Mouse (Mus musculus) layer of hippocampus, adult 9-10 months (tissue): ENCODE data around the gene St6galnac3.
"Not testable (repeated sequence)": the region's sequence is repeated elsewhere in the genome, so short reads cannot be mapped to it uniquely, and the experiment has no call there.

ENCODE experiments used
- DNase-seq: peaks from one replicate; pipeline ENCODE4 v3.0.0; 2022; ENCODE audit warnings: low spot score

Gene St6galnac3

DNA sequence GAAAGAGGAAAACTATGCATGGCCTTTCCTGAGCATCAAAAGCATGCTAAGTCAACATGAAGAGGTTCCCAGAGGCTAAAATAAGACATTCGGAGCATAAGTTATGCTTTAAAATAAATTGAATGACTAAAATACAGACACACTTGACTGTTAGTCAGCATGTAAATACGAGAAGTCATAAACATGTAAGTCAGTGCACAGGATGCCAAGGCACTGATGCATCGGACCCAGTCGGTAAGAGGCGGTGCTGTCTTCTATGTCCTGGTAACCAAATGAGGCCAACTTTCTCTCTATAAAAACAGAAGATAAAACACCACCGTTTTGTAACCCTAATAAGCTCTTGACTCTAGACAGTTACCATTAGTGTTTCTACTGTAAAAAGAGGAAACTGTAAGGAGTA, 317.3 kb downstream of the St6galnac3 start:
- DNase-seq: no peak

DNA sequence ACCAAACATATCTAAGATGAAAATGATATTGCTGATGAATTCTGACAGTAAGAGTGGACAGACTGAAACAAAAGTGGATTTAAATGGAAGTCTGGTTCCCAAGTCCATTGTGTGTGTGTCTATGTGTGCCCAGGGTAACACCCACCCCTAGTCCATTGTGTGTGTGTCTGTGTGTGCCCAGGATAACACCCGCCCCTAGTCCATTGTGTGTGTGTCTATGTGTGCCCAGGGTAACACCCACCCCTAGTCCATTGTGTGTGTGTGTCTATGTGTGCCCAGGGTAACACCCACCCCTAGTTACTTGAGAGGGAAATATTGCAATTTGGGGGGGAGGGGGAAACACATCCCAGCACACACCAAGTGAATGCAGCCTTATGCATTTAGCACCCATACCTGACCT, 318.1 kb downstream of the St6galnac3 start:
- no peak for DNase-seq

DNA sequence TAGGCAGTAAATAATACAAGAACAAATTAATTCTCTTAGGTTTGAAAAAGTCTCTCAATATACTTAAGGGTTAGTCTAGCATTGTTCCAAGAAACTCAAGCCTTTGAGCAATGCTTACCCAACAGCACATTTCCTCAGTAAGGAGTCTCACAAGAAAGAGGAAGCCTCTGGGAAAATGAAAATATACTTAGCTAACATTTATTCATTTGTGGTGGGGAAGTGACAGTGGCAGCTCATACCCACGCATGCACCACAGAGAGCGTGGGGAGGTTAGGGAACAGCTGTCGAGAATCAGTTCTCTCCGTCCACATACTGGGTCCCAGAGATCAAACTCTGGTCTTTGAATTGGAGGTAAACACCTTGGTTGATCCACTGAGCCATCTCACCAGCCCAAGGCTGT, 318.8 kb downstream of the St6galnac3 start:
- no peak for DNase-seq

DNA sequence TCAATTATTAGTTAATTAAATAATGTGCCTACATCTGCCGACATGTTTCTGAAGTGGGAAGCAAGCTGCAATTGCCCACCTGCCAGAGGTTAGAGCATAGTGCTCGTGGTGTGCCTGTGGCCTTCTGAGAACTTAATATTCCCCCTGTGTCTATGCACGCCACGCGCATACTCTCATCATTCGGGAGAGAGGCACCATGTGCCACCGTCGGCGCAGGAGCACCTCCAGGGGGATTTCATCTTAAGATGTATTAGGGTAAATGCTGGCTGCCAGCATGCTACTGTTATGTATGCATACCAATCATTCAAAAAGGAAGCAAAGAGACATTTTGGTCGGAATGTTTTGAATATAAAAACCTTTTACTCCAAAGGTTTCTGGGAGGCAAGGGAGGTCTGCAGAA, 319.3 kb downstream of the St6galnac3 start:
- no peak for DNase-seq

DNA sequence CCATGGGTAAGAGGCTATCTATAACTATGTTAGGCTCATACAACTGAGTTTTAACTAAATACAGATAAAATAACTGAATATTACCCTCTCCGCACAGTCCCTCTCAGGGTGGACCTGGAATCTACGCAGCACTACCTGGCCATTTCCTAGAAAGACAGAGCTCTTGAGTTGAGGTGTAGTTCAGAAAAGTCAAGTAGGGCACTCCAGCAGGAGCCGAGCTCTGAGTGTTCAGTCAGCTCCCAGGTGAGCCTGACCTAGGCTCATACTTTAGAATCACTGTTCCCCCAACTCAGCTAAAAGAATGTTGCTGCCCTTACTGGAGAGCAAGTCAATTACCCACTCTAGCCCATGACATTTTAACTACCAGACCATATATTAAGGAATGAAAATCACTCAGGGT, 324.7 kb downstream of the St6galnac3 start:
- no peak for DNase-seq

DNA sequence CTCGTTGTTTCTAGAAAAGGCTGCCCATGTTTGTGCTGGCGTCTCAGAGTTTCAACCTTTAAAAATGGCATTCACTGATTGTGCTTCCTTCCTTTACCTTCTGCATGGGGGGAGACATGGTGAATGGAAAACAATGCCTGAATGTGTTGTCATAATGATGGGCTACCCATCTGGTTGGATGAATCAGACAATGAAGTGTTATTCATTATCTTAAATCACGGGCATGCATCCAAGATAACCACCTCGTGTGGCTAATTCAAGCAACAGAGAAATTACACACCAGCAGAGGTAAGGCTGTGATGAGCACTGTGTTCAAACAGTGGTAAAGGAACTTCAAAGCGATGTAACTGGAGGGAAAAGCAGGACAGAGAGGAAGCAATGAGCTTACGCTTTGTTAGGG, 325.4 kb downstream of the St6galnac3 start:
- DNase-seq: no peak

DNA sequence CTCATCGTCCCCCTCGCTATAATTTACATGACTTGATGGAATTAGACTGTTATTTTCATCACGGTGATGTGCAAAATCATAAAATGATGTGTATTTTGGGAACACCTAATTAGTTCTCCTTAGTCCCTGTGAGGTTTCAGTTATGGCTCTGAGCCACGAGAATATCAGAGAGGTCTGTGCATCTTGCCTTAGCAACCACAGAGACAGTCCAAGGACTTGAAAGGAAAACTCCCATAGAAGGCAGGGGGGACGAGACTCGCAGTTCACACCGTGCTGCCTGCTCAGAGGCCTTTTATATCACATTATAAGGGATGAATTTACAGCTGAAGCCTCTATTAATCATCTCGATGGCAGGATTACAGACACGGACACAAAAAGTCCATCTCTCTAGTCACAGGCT, 327.2 kb downstream of the St6galnac3 start:
- DNase-seq: no peak

DNA sequence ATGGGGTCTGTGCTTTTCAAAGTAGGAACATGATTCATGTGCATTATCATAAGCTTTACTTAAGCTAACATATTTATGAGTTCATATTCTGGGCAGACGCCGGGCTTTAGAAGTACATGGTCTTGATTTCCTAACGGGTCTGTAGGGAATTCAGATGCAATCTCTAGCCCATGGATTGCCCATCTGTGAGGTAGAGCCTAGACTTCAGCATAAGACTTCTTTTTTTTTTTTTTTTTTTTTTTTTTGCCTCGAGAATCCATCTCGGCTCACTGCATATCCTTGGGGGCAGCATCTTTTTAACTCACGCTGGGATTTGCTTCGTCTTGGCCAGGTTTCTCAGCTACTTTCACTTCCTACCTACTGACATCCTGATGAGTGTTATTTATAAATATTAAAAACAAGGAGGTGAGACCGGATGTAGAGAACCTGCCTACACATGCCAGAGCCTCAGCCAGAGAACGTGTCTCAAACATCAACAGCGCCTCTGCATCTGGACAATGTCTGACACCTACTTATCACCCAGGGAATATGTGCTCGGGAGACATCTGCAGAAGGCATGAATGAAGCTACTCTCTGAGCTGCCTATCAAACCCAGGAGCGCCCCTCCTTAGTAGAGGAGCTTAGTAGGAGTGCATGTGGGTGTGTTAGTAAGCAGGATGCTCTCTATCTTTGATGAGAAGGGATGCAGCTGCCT, 328.5 kb downstream of the St6galnac3 start:
- DNase-seq: no peak

DNA sequence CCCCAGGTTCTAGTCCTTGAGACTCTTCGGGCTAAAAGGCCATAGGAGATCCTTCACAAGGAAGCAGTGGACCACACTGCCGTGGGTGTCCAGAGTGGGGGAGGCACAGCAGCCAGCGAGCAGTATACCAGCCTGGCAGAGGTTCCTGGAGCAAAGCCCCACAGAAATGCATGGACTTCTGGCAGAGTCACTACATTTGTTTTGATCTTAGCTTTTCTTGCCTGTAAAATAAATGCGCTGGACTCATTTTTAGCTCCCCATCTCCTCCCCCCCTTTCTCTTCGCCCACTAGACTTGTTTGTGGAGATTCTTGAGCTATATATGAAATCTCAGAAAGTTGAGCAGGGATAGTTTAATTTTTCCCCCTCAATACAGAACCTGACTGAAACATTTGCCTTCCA, 329.6 kb downstream of the St6galnac3 start:
- DNase-seq: no peak

DNA sequence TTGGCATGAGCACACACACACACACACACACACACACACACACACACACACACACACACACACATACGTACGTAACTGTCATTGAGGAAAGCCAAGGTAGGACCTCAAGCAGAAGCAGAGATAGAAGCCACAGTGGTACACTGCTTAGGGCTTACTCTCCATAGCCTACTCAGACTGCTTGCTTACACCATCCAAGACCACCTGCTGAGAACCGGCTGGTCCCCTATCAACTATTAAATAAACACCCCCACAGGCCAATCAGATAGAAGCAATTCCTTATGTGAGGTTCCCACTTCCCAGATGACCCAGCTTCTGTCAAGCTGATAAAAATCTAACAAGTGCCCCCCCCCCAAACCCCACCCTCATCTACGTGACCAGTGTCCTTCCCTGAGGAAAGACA, 330.2 kb downstream of the St6galnac3 start:
- DNase-seq: no peak

DNA sequence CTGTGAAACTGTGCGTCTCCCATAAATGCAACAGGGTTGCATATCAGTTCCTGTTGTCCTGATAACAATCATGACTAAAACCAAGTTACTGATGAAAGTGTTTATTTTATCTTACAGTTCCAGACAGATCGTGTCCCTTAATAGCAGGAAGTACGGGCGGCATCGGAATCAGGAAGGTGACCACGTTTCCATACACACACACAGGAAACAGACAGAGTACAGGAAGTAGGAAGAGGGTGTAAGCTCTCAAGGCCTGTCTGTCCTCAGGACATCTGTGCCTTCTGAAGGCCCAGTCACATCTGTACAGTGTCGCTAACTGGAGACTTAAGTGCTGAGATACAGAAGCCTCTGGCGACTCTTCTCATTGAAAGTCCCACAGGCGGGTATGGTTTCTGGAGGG, 330.8 kb downstream of the St6galnac3 start:
- no peak for DNase-seq

DNA sequence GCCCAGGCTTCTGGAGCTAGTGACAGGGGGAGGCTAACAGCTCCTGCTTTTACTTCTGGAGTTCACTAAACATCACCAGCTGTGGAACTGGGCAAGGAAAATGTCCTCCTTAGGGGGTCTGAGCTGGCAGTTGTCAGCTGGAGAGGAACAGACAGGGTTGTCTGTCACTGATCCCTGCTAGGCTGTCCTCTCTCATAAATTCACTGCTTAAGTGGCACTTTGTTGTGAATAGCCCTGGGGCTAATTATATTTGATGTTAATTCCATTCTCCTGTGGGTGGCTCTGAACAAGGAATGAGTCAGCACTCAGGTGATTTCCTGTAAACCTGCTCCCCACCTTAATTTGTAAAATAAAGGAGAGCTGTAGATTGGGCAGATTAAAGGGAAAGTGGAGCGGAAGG, 333.5 kb downstream of the St6galnac3 start:
- not testable (repeated sequence) for DNase-seq

DNA sequence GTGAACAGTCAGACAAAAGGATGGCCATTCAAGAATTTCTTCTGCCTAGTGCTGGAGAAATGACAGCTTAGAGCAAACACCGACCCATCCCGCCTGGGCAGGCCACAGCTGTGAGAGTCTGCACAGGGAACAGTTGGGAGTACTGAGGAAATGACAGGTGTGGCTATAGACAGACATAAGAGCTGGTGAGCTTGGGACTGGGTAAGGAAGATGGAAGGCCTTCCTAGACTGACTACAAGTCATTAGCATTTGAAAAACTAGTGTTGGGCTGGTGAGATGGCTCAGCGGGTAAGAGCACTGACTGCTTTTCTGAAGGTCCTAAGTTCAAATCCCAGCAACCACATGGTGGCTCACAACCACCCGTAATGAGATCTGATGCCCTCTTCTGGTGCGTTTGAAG, 340.3 kb downstream of the St6galnac3 start:
- DNase-seq: not testable (repeated sequence)

DNA sequence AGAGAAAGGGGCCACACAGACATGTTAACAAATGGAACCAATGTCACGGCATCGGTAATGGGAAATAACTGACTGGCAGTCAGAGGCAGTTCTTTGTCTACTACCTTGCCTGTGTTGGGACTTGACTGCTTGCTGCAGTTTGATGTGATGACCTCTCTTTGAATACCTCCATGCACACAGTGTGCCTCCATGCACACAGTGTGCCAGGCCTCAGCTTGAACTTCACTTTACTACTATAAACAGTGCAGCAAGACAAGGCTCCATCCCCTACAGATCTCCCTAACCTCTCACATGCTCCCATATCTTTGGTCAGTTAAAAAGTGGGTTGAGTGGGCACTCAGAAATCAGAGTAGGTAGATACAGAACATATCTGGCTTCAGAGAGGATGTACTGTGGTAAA, 341.3 kb downstream of the St6galnac3 start:
- no peak for DNase-seq

DNA sequence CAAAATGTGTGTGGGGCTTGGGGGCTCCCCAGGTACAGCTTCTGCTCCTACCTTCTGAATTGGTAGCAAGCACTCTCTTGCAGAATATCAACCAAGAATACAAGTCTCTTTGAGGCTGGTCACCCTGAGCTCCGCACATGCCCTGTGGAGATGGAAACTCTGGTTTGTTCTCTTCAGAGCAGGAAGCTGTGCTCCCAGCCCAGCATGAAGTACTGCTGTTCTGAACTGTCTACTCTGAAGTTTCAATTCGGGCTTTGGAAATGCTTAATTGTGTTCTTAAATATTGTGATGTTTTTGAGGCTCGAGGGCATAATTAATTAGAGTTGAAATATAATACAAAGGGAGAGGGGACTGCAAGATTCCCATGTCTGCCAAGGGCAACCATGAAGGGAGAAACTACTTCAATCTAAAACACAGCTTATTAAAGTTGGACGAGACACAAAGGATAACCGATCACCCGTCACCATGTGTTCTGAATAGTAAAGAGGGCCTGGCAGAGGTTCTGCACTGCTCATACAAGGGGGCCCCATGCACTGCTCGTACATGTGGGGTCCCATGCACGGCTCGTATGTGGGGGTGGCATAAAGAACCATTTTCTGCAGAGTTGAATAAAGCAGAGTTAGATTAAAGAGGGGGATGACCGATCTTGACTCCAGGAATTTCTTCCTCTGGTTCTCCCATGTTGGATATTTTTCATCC, 359.8 kb downstream of the St6galnac3 start:
- DNase-seq: no peak

DNA sequence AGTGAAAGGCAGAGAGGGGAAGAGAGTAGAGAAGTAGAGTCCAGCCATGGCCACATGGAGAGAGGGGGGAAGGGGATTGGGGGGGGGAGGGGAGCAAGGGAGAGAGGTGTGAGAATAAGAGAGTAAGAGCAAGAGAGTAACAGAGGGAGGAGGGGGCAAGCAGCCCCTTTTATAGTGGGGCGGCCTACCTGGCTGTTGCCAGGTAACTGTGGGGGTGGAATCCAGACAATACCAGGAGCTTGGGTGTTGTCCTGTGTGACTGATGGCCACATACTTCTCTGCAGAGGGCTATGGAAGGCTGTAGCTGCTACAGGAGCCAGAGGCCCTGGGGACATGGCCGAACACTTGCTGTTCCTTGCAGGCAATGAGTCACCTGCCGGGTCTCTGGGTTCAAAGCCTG, 360.6 kb downstream of the St6galnac3 start:
- no peak for DNase-seq

DNA sequence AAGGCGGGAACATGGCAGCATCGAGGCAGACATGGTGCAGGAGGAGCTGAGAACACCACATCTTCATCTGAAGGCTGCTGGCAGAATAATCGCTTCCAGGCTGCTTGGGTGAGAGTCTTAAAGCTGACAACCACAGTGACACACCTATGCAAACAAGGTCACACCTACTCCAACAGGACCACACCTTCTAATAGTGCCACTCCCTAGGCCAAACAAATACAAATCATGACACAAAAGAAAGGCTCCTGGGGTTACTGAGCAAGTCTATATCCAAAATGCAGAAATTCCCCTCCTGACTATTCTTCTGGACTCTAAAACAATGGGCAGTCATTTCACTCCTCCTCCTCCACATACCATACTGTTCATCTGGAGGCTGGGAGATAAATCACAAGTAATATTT, 365.0 kb downstream of the St6galnac3 start:
- no peak for DNase-seq

DNA sequence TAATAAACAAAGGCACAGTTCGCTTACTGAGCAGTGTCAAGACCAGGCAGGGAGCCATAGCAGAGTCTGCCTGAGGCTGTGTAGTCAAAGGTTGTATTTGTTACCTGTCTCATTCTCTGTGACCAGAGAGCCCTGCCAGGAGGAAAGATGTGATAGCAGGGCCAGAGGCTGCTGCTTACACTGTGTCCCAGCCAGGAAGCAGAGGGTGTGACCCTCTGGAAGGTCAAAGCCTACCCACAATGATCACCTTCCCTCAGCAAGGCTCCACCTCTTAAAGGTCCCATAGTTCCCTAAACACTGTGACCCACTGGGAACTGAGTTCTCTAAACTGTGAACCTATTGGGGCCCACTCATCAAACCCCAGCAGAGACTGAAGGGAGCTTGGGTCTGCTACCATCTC, 368.9 kb downstream of the St6galnac3 start:
- DNase-seq: no peak

DNA sequence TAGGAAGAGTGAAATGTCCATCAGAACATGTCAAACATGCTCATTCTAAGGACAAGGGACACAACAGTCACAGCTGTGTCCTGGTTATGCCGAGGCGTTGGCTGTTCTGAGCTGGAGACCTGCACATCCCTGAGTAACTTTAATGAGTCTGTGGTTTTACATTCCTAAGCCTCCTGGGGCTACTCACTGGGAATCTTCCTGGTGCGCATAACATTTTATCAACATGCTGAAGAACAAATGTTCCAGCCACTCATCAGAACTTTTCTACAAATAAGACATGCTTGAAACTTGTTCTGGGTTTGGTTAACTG, 370.0 kb downstream of the St6galnac3 start:
- DNase-seq: no peak

DNA sequence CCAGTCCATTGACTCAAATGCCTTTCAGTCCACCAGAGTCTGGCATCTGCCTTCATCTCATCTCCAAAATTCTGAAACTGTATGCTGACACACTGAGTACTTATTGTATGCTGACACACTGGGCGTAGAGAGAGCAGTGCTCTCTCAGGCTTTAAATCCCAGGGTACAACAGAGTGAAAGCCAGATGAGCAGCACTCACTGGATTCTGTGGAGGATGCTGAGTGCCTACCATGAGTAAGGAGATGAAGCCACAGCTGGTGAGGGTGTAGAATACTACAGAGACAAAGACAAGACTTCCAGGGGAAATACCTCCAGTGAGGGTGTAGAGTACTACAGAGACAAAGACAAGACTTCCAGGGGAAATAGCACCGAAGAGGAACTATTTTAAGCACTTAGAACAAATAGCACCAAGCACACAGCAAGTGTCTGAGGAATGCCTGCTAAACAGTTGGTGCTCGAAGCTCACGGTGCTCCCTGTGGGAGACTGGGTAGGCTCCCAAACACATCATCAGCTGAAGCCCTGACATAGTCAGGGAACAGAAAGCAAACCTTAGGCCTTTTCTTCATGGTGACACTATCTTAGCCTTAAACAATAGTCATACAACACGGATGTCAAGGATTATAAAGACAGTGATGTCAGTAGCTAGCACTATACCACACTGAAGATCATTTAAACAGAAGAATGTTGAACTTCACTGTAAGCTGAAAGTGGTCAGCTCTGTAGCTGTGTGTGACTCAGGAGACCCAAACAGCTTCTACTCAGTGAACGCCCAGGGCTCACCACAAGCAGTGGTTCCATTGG, 370.6 kb downstream of the St6galnac3 start:
- DNase-seq: no peak

DNA sequence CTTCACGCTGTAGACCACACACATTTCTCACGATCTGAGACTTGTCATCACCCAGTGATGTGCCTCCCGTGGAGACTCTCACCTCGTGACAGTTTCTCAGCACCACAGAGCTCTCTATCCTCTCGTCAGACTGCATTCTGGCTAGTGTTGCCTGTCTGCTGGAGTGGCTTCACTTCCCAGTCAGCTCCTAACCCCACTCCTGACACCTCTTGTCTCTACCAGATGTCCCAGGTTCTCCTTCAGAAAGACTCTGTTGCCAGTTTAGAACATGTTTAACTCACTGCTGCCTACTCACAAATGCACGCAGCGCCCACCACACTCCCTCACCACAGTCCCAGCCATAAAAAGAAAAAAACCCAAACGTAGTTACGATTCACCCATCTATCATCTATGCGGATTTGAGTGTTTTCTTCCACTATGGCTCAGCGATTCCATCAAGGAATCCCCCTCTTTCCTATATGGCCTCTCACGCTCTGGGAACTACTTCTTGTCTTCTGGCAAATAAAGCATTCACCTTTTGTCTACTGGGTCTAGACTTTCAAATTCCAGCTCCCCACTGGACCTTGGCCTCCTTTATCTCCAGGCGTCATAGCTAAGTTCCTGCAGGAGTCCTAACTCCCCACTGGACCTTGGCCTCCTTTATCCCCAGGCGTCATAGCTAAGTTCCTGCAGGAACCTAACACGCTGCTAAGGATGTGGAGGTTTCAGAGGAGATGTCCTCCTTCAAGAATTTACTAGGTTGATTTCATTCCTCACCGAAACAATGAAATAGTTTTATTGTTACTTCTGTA, 371.5 kb downstream of the St6galnac3 start:
- no peak for DNase-seq

DNA sequence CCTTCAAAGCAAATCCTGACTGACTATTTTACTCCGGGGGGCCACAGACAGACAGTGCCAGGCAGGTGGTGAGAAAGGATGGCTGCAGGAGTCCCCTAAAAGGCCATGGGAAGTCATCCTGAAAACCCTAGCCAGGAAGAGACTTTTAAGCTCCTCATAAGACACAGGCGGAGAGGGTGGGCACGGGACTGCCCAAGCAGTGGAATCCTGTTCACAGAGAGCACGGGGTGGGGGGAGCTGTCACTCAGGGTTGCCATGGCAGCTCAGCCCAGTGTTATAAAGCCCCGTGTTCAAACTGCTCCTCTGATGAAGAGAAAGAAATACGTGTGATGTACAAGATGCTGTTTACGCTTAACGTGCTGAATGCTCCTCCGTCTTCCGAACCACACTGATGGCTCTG, 375.0 kb downstream of the St6galnac3 start:
- no peak for DNase-seq
